Mouse (Mus musculus): Measurements from ENCODE around the gene Runx2. TPM values are rescaled to one million over a fixed set of nuclear protein-coding genes. Genes with fewer than 3 reads are reported as not detected.
A peak's percentile ranks its signal among the peaks of the same experiment; 100 is the strongest.

The Runx2 gene
- polyA plus RNA-seq, 1 experiment from 2014 or later, result 40.2 TPM

DNA sequence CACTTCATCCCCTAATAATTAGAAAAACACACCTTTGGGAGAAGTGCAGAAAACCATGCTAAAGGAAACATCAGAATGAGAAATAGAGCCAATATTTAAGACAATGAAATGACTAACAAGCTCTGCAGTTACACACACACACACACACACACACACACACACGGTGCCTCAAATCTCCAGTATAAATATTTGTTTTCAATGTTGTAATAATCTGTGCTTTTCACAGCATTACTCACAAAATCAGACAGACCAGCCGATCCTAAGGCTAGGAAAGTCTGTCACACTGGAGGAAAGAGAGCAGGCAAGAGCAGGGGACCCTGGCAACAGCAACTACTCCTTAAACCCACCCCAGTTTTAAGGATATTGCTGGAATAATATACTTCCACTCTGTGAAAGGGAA, 196.9 kb downstream of the Runx2 start:
- no peak for ATAC-seq (ENCODE audit: insufficient number of reproducible peaks, insufficient read depth, low FRiP score, low TSS enrichment, low read depth)
- H3K36me3 ChIP-seq, result 0 out of 2 replicates have a peak, but pooled peaks cover 7% of the 10 kb centered on the region
- H3K4me1 ChIP-seq, result peaks cover 66% of the 10 kb centered on the region
- no peak overlapping the region for H3K9ac ChIP-seq
- no peaks in the 10 kb centered on the region for H3K9me3 ChIP-seq
- 0 out of 2 replicates have a peak overlapping the region, but pooled peaks have one; percentile 9 for H3K4me3 ChIP-seq
- peaks cover 4% of the 10 kb centered on the region; the same call in 1 of the 2 replicates for H3K27me3 ChIP-seq
- H3K27ac ChIP-seq, result peak overlapping the region; percentile 88
- H3K4me2 ChIP-seq, result peak overlapping the region; percentile 51
- WGBS, result 26% methylated on average over 2 of the region's 2 CpGs

DNA sequence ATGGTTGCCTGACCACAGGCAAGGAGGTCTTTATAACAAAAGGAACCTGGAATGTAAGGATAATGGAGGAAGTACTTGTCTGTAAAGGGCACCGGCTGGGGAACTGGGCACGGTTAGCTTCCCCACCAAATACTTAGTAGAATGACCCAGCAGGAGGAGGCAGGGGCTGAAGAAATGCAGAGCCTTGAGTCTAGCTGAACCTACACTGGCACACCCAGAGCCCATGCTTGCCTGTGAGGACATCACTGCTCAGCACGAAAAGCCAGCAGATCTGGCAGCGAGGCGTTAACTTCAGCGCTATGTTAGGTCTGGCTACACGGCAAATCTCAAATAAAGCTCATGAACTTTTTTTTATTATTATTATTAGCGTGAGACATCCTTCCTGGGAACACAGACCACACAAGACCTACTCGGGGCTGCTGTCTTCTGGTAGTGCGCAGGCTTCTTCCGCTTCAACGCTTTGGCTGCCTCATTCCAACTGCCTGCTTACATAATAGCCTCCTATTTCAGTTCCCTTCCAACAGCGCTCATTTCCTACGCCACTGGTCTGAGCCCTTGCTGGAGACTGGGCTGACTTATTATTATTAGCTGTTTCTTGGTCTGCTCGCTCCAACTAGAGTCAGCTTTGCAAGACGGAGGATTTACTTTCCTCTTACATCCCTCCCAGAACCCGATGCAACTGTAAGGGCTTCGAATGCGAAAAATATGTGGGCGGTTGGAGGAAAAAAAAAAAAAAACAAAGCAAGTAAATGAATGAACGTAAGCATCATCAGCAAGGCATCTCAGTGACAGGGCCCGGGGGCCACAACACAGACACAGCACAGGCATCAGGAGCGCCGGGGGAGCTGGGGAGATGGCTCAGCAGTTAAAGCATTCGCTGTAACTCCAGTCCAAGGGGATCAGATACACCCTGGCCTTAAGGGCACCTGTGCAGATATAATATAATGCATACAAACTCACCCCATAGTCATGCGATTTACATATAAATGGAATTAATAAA, 200.6 kb downstream of the Runx2 start:
- peaks cover 65% of the 10 kb centered on the region for H3K4me1 ChIP-seq
- H3K27me3 ChIP-seq, result peaks cover 4% of the 10 kb centered on the region; the same call in 1 of the 2 replicates
- peak overlapping the region; percentile 49; the same call in 1 of the 2 replicates for H3K27ac ChIP-seq
- H3K9me3 ChIP-seq, result no peaks in the 10 kb centered on the region
- no peak overlapping the region for H3K4me3 ChIP-seq
- no peak for ATAC-seq (ENCODE audit: insufficient number of reproducible peaks, insufficient read depth, low FRiP score, low TSS enrichment, low read depth)
- no peak overlapping the region for H3K9ac ChIP-seq
- H3K36me3 ChIP-seq, result no peaks in the 10 kb centered on the region
- peak overlapping the region; percentile 21 for H3K4me2 ChIP-seq
- 44% methylated on average over 26 of the region's 26 CpGs for WGBS

DNA sequence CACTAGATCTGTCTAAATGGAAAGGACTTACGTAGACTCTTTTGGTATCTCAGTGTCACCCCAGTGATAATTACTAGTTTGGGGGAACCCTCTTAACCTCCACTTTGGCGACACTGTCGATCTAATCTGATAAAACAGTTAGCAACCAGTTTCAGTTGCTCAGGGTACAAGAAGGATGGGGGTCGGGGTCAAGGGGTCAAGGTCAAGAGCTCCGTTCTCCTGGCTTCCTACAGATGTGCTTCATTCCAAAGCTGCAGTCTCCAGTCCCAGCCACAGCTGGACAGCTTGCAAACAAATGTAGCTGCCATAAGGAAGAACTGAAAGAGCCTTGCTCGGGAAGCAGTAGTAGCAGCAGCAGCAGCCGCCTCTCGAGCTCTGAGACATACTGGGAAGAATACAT, 202.0 kb downstream of the Runx2 start:
- ATAC-seq (ENCODE audit: insufficient number of reproducible peaks, insufficient read depth, low FRiP score, low TSS enrichment, low read depth), result no peak
- 0 out of 2 replicates have a peak overlapping the region, but pooled peaks have one; percentile 33 for H3K27ac ChIP-seq
- H3K4me3 ChIP-seq, result no peak overlapping the region
- H3K27me3 ChIP-seq, result peaks cover 4% of the 10 kb centered on the region; the same call in 1 of the 2 replicates
- H3K4me1 ChIP-seq, result peaks cover 54% of the 10 kb centered on the region
- H3K9ac ChIP-seq, result no peak overlapping the region
- 42% methylated on average over 8 of the region's 8 CpGs for WGBS
- H3K36me3 ChIP-seq, result peaks cover 6% of the 10 kb centered on the region
- H3K9me3 ChIP-seq, result no peaks in the 10 kb centered on the region
- peak overlapping the region; percentile 16; the same call in 1 of the 2 replicates for H3K4me2 ChIP-seq

DNA sequence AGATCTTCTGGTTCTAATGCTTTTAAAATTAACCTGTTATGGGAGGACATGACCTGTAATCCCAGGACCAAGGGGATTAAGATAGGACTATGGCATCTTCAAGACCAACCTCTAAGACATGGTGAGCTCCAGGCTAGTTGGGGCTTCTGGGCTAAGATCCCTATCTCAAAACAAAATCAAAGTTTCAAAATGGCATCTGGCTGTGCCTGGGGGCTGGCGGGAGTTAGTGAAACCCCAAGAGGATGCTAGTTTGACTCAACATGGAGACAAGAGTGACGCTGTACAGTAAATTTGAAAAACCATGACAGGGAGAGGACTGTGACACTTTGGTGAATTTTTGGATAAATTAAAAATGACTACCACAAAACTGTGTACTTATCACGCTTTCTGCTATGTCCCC, 202.6 kb downstream of the Runx2 start:
- Histone ChIP-seq H3K4me1 (peaks cover 52% of the 10 kb centered on the region), H3K4me2 (no peak overlapping the region), H3K36me3 (peaks cover 10% of the 10 kb centered on the region), H3K4me3 (no peak overlapping the region), H3K9me3 (no peaks in the 10 kb centered on the region), H3K27ac (no peak overlapping the region), H3K27me3 (peaks cover 4% of the 10 kb centered on the region; the same call in 1 of the 2 replicates), H3K9ac (no peak overlapping the region)
- ATAC-seq (ENCODE audit: insufficient number of reproducible peaks, insufficient read depth, low FRiP score, low TSS enrichment, low read depth), result no peak
- WGBS, result 85% methylated on average over 3 of the region's 3 CpGs

DNA sequence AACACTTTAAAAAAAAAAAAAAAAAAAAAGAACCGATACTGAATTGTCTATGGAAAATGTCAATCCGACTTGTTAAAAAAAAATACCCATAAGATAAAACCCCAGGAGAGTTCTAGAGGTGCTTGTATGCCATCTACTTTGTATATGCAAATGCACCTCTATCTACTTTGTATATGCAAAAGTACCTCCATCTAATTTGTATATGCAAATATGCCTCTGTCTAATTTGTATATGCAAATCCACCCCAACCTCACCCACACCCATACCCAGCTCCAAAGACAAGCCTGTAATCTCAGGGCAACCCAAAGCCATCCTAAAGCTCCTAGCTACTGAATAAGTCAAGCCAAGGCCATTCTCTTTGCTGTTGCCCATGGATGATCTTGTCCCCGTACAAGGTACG, 203.1 kb downstream of the Runx2 start:
- Histone ChIP-seq H3K9ac (no peak overlapping the region), H3K4me1 (peaks cover 52% of the 10 kb centered on the region), H3K36me3 (peaks cover 10% of the 10 kb centered on the region), H3K9me3 (no peaks in the 10 kb centered on the region), H3K27ac (no peak overlapping the region), H3K27me3 (peaks cover 4% of the 10 kb centered on the region; the same call in 1 of the 2 replicates), H3K4me2 (no peak overlapping the region), H3K4me3 (no peak overlapping the region)
- ATAC-seq (ENCODE audit: insufficient number of reproducible peaks, insufficient read depth, low FRiP score, low TSS enrichment, low read depth), result no peak
- 92% methylated on average over 4 of the region's 4 CpGs for WGBS

DNA sequence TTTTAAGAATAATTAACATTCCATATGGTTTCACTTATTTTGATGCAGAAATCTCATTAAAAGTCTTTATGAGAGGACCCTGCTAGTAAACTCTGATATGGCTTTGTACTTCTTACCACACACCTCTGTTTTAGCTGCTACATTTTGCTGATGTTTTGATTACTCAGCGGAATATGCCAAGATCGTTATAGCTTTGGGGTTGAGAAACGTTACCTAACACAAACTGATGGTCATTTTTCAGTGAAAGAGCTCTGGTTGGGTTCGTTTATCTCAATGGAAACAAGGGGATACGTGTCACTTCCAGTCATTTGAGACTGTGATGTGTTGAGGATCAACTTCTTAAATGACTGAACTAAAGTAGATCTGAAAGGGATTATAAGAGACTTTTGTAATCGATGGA, 203.8 kb downstream of the Runx2 start:
- peaks cover 10% of the 10 kb centered on the region for H3K36me3 ChIP-seq
- 55% methylated on average over 6 of the region's 6 CpGs for WGBS
- no peak overlapping the region for H3K9ac ChIP-seq
- H3K27ac ChIP-seq, result no peak overlapping the region
- H3K4me3 ChIP-seq, result no peak overlapping the region
- H3K4me1 ChIP-seq, result peaks cover 58% of the 10 kb centered on the region
- H3K9me3 ChIP-seq, result no peaks in the 10 kb centered on the region
- no peak for ATAC-seq (ENCODE audit: insufficient number of reproducible peaks, insufficient read depth, low FRiP score, low TSS enrichment, low read depth)
- peaks cover 4% of the 10 kb centered on the region; the same call in 1 of the 2 replicates for H3K27me3 ChIP-seq
- H3K4me2 ChIP-seq, result no peak overlapping the region

DNA sequence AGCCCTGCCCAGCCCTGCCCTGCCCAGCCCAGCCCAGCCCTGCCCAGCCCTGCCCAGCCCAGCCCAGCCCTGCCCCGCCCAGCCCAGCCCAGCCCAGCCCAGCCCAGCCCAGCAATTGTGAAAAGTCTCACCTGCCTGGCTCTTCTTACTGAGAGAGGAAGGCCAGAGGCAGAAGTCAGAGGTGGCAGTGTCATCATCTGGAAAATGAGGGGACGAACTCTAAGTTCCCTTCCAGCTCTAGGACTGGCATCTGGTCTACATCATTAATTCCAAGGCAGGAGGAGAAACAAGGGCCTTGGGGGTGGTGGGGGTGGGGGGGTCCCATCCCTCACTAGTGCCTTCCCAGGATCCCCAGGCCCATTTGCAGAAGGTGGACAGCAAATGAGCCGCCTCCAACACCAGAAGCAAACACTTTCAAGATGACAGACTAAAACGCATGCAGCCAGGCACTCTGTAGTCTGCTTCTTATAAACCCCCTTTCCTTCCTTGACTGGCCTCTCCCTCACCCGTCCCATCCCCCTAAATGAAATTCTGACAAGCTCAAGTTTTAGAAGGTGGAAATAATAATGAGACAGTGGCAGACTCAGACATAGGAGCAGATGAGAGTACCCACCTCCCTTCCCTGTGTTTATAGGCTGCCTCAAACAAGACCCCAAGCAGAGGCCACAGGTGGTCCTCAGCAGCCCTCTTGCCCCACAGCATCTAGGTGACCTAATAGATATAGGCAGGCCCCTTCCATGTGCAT, 204.5 kb downstream of the Runx2 start:
- ATAC-seq (ENCODE audit: insufficient number of reproducible peaks, insufficient read depth, low FRiP score, low TSS enrichment, low read depth), result no peak
- Histone ChIP-seq H3K4me1 (peaks cover 63% of the 10 kb centered on the region), H3K27ac (no peak overlapping the region)

DNA sequence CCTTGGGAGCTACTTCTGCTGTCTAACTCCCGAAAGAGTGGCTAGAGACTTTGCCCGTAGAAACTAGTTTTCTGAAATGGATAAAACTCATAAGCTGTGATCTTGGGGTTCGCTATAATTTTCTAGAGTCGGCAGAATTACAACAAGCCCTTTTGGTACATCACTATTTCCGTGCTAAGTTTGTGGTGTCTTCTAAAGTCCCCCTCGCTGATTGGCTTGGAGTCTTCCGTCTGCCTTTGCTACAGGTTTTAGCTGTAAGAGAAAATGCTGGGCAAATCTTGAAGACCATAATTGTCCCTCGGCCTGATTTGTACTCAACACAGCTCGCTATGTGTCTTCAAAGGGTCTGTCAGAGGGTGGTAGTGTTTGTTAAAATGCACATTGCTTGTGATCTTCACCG, 205.2 kb downstream of the Runx2 start:
- Histone ChIP-seq H3K27ac (peak overlapping the region; percentile 39; the same call in 1 of the 2 replicates), H3K36me3 (peaks cover 10% of the 10 kb centered on the region), H3K27me3 (no peaks in the 10 kb centered on the region; the same call in 1 of the 2 replicates), H3K4me2 (no peak overlapping the region), H3K9me3 (no peaks in the 10 kb centered on the region), H3K9ac (no peak overlapping the region), H3K4me3 (no peak overlapping the region), H3K4me1 (peaks cover 63% of the 10 kb centered on the region)
- 68% methylated on average over 10 of the region's 10 CpGs for WGBS
- ATAC-seq (ENCODE audit: insufficient number of reproducible peaks, insufficient read depth, low FRiP score, low TSS enrichment, low read depth), result no peak

More for the DNA sequence above, 204.5 kb downstream of the Runx2 start:
- no peaks in the 10 kb centered on the region for H3K9me3 ChIP-seq
- H3K4me3 ChIP-seq, result no peak overlapping the region
- no peak overlapping the region for H3K9ac ChIP-seq
- peaks cover 10% of the 10 kb centered on the region for H3K36me3 ChIP-seq
- WGBS, result 32% methylated on average over 5 of the region's 5 CpGs
- H3K4me2 ChIP-seq, result no peak overlapping the region
- H3K27me3 ChIP-seq, result no peaks in the 10 kb centered on the region; the same call in 1 of the 2 replicates

DNA sequence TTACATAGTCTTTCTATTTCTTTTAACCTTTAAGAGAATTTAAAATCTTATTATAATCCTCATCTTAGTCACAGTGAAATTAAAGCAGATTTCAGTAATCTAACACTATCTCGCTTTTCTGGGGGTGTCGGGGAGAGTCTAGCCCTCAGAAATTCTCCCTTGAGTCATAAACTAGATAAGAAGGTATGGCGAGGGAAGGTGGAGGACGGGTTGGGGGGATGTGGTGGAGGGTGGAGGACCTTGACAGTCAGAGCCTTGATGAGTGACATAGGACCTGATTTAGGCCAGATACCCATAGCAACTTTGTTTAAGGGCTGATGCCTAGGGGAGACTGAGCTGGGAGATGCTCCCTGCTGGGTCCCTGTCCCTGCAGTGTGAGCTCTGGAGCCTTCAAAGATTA, 205.7 kb downstream of the Runx2 start:
- 81% methylated on average over 4 of the region's 4 CpGs for WGBS
- peak overlapping the region; percentile 39; the same call in 1 of the 2 replicates for H3K27ac ChIP-seq
- no peaks in the 10 kb centered on the region for H3K9me3 ChIP-seq
- no peak overlapping the region for H3K4me3 ChIP-seq
- ATAC-seq (ENCODE audit: insufficient number of reproducible peaks, insufficient read depth, low FRiP score, low TSS enrichment, low read depth), result no peak
- no peaks in the 10 kb centered on the region; the same call in 1 of the 2 replicates for H3K27me3 ChIP-seq
- peaks cover 59% of the 10 kb centered on the region for H3K4me1 ChIP-seq
- H3K36me3 ChIP-seq, result peaks cover 10% of the 10 kb centered on the region
- H3K9ac ChIP-seq, result no peak overlapping the region
- no peak overlapping the region for H3K4me2 ChIP-seq

DNA sequence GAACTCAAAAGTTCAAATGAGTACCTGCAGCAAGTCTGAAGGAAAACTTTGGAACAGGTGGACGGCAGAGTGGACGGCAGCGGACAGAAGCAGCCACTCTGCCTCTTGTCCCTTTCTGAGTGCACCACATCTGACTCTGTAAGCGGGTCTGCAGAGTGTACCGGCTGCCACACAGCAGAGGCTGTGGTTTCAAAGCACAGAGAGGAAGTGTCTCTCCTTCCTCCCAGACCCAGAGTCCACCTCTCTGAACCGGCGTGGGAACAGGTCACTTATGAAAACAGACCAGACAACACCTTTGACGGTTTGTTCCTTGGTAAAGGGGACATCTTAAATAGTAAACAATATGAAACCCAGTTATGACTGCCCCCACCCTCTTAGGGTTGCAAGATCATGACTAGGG, 207.2 kb downstream of the Runx2 start:
- 90% methylated on average over 8 of the region's 8 CpGs for WGBS
- no peaks in the 10 kb centered on the region; the same call in 1 of the 2 replicates for H3K27me3 ChIP-seq

DNA sequence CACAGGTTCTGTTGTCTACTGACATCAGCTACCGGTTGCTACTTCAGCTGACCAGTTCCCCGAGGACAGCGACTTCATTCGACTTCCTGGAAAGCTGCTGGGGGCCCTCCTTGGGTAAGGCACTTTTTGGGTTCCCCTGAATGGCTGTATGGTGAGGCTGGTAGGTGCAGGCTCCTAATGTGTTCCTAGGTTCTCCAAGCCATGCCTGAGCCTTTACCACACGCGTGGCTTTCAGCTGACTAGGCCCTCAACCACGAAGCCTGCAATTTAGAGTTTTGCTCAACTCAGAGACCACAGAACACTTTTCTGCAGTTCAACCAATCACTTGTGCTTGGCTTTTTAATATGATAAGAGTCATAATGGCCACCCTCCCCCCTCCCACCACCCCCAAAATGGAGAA, 208.4 kb downstream of the Runx2 start:
- Histone ChIP-seq H3K9ac (no peak overlapping the region), H3K4me1 (peaks cover 45% of the 10 kb centered on the region), H3K4me2 (no peak overlapping the region), H3K4me3 (no peak overlapping the region), H3K27me3 (no peaks in the 10 kb centered on the region; the same call in 1 of the 2 replicates), H3K9me3 (no peaks in the 10 kb centered on the region), H3K36me3 (peaks cover 10% of the 10 kb centered on the region), H3K27ac (no peak overlapping the region)
- ATAC-seq (ENCODE audit: insufficient number of reproducible peaks, insufficient read depth, low FRiP score, low TSS enrichment, low read depth), result no peak
- 77% methylated on average over 7 of the region's 7 CpGs for WGBS

More for the DNA sequence above, 207.2 kb downstream of the Runx2 start:
- no peak for ATAC-seq (ENCODE audit: insufficient number of reproducible peaks, insufficient read depth, low FRiP score, low TSS enrichment, low read depth)
- Histone ChIP-seq H3K9ac (no peak overlapping the region), H3K4me2 (no peak overlapping the region), H3K36me3 (peaks cover 10% of the 10 kb centered on the region), H3K9me3 (no peaks in the 10 kb centered on the region), H3K4me1 (peaks cover 44% of the 10 kb centered on the region), H3K4me3 (no peak overlapping the region), H3K27ac (no peak overlapping the region)

Measured in embryonic facial prominence, embryonic 13.5 days (tissue).